Mouse (Mus musculus) forebrain, embryonic 10.5 days (tissue): Measurements from ENCODE around the gene Dmrtb1. TPM values are rescaled to one million over a fixed set of nuclear protein-coding genes. Genes with fewer than 3 reads are reported as not detected.

ENCODE experiments used
- DNase-seq: peaks from one replicate; pipeline ENCODE4 v3.0.0-alpha.2; 2017; ENCODE audit warnings: low spot score; ENCODE audit errors: extremely low spot score
- H3K27ac ChIP-seq: fragments of 300-500 bp; sonication (generic); 2 replicates; pipeline ENCODE4 v1.5.1; 2016; ENCODE audit warnings: mild to moderate bottlenecking
- H3K27me3 ChIP-seq: fragments of 300-500 bp; sonication (generic); 2 replicates; pipeline ENCODE4 v1.6.1; 2016; ENCODE audit warnings: mild to moderate bottlenecking; ENCODE audit not compliant: poor library complexity, severe bottlenecking
- H3K36me3 ChIP-seq: fragments of 300-500 bp; sonication (generic); replicated peaks from 2 replicates; pipeline ENCODE4 v1.6.1; 2016; ENCODE audit warnings: mild to moderate bottlenecking, moderate library complexity
- H3K4me1 ChIP-seq: fragments of 300-500 bp; sonication (generic); 2 replicates; pipeline ENCODE4 v1.6.1; 2016
- H3K4me3 ChIP-seq: fragments of 300-500 bp; sonication (generic); 2 replicates; pipeline ENCODE4 v1.5.1; 2016; ENCODE audit warnings: mild to moderate bottlenecking, moderate library complexity
- H3K9me3 ChIP-seq: fragments of 300-500 bp; sonication (generic); 2 replicates; pipeline ENCODE4 v1.6.1; 2016; ENCODE audit warnings: mild to moderate bottlenecking, moderate library complexity
- WGBS: fragments of 180-500 bp; shearing (Covaris S2); methylation state at CpG from one replicate; pipeline ENCODE4 v1.1.7; 2016; 5-methylcytosine and 5-hydroxymethylcytosine counted together
- polyA plus RNA-seq: library from polyadenylated mRNA; unstranded; fragments of >200 nt; fragmentation: Nextera tagmentation; extraction: Ambion mirVana; gene quantifications from 2 replicates; pipeline ENCODE4 v1.2.1, GENCODE M21; 2016

Dmrtb1 gene
- polyA plus RNA-seq, 1 experiment from 2014 or later, result 2.7 TPM

DNA sequence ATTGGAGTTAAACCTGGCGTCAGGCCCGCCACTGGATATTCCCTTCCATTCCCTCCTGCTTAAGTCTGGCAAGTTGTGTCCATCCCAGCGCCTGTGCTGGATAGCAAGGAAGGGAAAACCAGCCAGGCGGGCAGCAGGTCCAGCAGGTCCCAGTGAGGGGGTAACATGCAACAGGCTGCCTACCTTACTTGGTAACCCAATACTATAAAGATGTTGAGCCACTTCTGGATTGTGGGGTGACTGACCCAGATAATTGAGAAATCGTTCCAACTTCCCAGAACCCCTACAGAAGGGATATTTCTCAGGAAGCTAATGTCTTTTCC lies 9.7 kb downstream of the Dmrtb1 start:
- Histone ChIP-seq H3K27me3 (peaks cover 81% of the 10 kb centered on the region), H3K36me3 (no peaks in the 10 kb centered on the region), H3K9me3 (no peaks in the 10 kb centered on the region), H3K27ac (peak overlapping the region; percentile 72), H3K4me3 (peak overlapping the region; percentile 25; the same call in 1 of the 2 replicates), H3K4me1 (peaks cover 28% of the 10 kb centered on the region)
- DNase-seq, result no peak
- WGBS, result 33% methylated on average over 5 of the region's 5 CpGs

- 19% methylated on average over 23 of the region's 23 CpGs for whole genome bisulfite sequencing
- Histone ChIP-seq H3K27me3 (peaks cover 76% of the 10 kb centered on the region), H3K36me3 (no peaks in the 10 kb centered on the region), H3K27ac (peak overlapping the region; percentile 72), H3K9me3 (no peaks in the 10 kb centered on the region), H3K4me1 (peaks cover 24% of the 10 kb centered on the region), H3K4me3 (peak overlapping the region; percentile 25; the same call in 1 of the 2 replicates)
- DNase-seq, result peak; percentile 90
Measured at GRCm38 (mm10) chr4:107673638-107674321, 10.2 kb downstream of the Dmrtb1 start.

DNA sequence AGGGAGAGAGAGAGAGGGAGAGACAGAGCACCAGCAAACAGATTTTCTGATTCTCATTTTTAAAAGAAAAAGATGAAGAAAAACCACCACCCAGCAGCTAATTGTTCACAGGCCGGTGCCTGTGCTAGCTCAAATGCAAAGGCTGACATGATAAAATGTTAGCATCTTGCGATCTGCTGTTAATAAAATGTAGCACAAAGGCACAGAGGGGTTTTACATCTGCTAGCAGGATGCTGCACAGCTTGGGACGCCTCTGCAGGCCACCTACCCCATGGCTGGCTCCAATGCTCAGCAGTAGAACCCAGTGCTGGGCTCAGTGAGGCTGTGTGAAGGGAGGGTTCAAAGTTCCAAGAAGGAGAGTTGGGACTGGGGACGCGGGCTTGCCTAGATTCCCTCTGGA lies 13.3 kb downstream of the Dmrtb1 start:
- 75% methylated on average over 5 of the region's 5 CpGs for WGBS
- Histone ChIP-seq H3K9me3 (no peaks in the 10 kb centered on the region; the same call in 1 of the 2 replicates), H3K4me3 (no peak overlapping the region), H3K4me1 (peaks cover 19% of the 10 kb centered on the region), H3K36me3 (no peaks in the 10 kb centered on the region), H3K27ac (no peak overlapping the region), H3K27me3 (peaks cover 46% of the 10 kb centered on the region)
- DNase-seq, result no peak

- DNase-seq, result no peak
- Histone ChIP-seq H3K9me3 (no peaks in the 10 kb centered on the region; the same call in 1 of the 2 replicates), H3K4me3 (no peak overlapping the region), H3K27ac (no peak overlapping the region), H3K4me1 (peaks cover 9% of the 10 kb centered on the region), H3K27me3 (peaks cover 33% of the 10 kb centered on the region), H3K36me3 (no peaks in the 10 kb centered on the region)
- 89% methylated on average over 2 of the region's 2 CpGs for WGBS
Measured at GRCm38 (mm10) chr4:107668514-107668913, 15.5 kb downstream of the Dmrtb1 start.

DNA sequence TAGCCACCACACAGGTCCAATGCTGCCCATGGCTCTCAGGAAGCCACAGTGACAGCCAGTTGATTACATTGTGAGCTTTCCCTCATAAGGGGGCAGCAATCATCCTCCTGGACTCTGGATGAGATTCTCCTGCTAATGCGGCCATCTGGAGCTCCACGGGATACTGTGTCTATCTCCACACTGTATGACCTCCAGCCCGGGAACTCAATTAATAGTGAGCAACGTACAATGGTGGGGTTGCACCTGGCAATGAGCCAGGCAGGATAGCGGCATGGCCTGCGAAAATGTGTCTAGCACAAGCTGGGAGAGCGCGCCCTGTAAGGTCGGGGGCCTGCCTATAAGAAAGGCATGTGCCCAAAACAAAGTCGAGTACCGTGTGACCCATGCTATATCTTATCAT lies 23.4 kb downstream of the Dmrtb1 start:
- Histone ChIP-seq H3K36me3 (no peaks in the 10 kb centered on the region), H3K27ac (no peak overlapping the region), H3K9me3 (no peaks in the 10 kb centered on the region), H3K4me1 (peaks cover 11% of the 10 kb centered on the region), H3K4me3 (no peak overlapping the region), H3K27me3 (no peaks in the 10 kb centered on the region)
- DNase-seq, result no peak
- WGBS, result 92% methylated on average over 11 of the region's 11 CpGs

DNA sequence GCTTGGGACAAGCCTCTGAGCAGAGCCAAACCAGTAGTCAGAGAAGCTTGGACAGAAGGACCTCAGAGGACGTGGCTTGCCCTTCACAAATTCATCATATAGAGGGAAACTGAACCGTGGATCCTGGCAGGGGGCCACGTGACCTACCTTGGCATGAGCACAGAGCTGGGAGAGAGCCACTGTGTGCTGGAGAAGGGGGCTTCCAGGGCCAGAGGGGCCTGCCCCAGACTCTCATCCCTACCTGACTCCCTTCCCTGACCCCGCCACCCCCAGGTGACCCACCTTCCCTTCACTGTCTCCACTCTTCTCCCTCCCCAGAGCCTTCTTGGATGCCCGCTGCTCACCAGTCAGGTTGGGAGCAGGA lies 30.8 kb downstream of the Dmrtb1 start:
- H3K9me3 ChIP-seq, result no peaks in the 10 kb centered on the region
- H3K4me1 ChIP-seq, result peaks cover 31% of the 10 kb centered on the region
- 76% methylated on average over 5 of the region's 5 CpGs for WGBS
- H3K36me3 ChIP-seq, result no peaks in the 10 kb centered on the region
- DNase-seq, result no peak
- H3K4me3 ChIP-seq, result no peak overlapping the region
- peaks cover 29% of the 10 kb centered on the region for H3K27me3 ChIP-seq
- no peak overlapping the region for H3K27ac ChIP-seq

DNA sequence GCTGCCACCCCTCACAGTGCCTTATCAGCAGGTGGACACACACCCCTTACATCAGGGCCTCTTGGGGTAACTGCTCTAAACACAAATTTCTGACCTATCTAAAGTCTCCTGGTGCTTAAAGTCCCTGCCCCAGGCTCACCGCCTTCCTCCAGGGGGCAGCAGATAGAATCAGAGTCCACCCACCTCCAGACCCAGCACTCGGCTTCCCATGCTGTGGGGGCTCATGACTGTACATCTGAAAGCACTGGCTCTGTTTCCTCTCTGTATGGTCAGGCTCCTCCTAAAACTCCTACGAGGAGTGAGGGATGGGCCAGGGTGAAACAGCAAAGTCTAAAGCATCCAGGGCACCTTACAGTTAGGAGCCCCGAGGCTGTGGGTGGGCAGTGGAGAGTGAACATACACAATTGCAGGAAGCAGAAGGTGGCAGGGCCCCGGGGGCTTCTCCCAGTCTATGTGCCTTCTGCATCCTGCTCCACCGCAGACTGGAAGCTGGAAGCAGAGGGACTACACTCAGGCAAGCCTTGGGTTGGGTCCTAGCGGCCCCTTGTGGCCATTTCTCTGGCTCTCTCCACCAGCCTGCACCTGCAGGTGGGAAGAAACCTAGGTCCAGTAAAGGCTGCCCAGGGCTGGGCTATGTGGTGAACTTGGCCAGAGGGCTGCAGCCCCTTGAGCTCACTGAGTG lies 31.3 kb downstream of the Dmrtb1 start:
- DNase-seq, result peak; percentile 83
- Histone ChIP-seq H3K27me3 (peaks cover 29% of the 10 kb centered on the region), H3K27ac (peak overlapping the region; percentile 48; the same call in 1 of the 2 replicates), H3K4me1 (peaks cover 31% of the 10 kb centered on the region), H3K4me3 (peak overlapping the region; percentile 1; the same call in 1 of the 2 replicates), H3K36me3 (no peaks in the 10 kb centered on the region), H3K9me3 (no peaks in the 10 kb centered on the region)
- 13% methylated on average over 7 of the region's 7 CpGs for WGBS

DNA sequence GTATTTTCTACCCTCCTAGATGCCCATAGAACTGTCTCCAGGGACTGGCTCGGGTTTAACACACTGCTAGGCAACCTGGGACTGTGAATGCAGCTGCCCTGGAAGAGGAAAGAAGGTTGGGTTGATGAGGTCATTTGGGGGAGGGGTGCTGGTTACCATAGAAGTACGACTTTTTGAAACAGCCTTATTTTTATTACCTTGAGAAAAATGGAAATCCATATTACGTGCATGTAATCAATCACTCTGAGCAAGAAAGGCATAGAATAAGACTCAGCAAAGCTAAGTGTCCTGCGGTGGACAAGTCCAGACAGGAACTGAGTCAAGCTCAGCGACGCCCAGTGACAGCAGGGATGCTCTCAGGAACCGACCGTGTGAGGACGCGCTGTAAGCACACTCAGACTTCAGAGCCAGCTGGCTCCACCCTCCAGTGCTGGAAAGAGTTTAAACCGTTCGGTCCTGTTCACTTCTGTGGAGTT lies 33.0 kb downstream of the Dmrtb1 start:
- Histone ChIP-seq H3K4me3 (no peak overlapping the region), H3K36me3 (no peaks in the 10 kb centered on the region), H3K27me3 (peaks cover 29% of the 10 kb centered on the region), H3K9me3 (no peaks in the 10 kb centered on the region), H3K4me1 (peaks cover 31% of the 10 kb centered on the region), H3K27ac (peak overlapping the region; percentile 44; the same call in 1 of the 2 replicates)
- no peak for DNase-seq
- WGBS, result 40% methylated on average over 12 of the region's 12 CpGs

- Histone ChIP-seq H3K27ac (no peak overlapping the region), H3K4me3 (no peak overlapping the region), H3K36me3 (no peaks in the 10 kb centered on the region), H3K9me3 (no peaks in the 10 kb centered on the region), H3K4me1 (peaks cover 31% of the 10 kb centered on the region), H3K27me3 (peaks cover 25% of the 10 kb centered on the region)
- no peak for DNase-seq
- WGBS, result 94% methylated on average over 5 of the region's 5 CpGs
Measured at GRCm38 (mm10) chr4:107648959-107649485, 35.0 kb downstream of the Dmrtb1 start.

DNA sequence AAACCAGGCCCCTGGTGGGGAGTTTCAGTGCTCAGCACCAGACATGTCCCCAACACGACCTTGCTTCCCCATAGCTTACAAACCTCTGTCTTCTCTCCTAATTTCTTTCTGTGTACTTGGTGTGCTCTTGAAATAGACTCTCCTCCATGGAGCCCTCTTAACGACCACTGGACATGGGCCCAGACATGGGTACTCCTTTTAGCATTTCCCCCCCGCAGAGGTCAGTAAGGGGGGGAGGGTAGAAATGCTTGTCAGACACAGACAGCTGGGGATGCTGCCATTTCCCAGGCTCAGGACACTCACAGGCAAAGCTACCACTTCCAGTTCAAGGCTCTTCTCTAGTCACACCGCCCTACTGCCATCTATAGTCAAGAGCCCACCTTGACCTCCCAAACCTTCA lies 42.4 kb downstream of the Dmrtb1 start:
- Histone ChIP-seq H3K36me3 (no peaks in the 10 kb centered on the region), H3K27me3 (no peaks in the 10 kb centered on the region), H3K9me3 (no peaks in the 10 kb centered on the region), H3K4me1 (peaks cover 21% of the 10 kb centered on the region), H3K4me3 (no peak overlapping the region), H3K27ac (no peak overlapping the region)
- no peak for DNase-seq
- 75% methylated on average over 4 of the region's 4 CpGs for WGBS

DNA sequence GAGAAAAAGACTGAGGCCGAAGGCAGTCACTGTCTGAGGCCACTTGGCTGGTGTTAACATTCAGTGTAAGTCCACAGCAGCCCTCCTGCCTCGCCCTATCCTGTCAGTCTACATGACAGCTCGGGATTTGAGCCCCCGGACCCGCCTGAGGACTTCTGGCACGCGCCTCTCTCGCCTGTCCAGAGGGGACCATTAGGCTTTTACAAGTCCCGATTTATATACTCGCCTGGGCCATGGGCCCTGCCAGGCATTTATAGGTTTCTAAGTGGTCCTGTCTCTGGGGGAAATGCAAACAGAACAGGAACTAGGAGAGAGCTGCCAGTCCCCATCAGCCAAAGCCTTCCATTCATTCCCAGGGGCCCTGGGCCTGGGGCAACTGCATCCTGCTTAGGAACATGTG lies 45.7 kb downstream of the Dmrtb1 start:
- WGBS, result 92% methylated on average over 10 of the region's 10 CpGs
- H3K27ac ChIP-seq, result no peak overlapping the region
- no peak overlapping the region for H3K4me3 ChIP-seq
- DNase-seq, result no peak
- H3K27me3 ChIP-seq, result 0 out of 2 replicates have a peak, but pooled peaks cover 10% of the 10 kb centered on the region
- no peaks in the 10 kb centered on the region for H3K36me3 ChIP-seq
- H3K9me3 ChIP-seq, result no peaks in the 10 kb centered on the region
- peaks cover 41% of the 10 kb centered on the region for H3K4me1 ChIP-seq

- 59% methylated on average over 3 of the region's 3 CpGs for WGBS
- H3K4me3 ChIP-seq, result no peak overlapping the region
Measured at GRCm38 (mm10) chr4:107637670-107638069, 46.4 kb downstream of the Dmrtb1 start.

GRCm38 (mm10) chr4:107636099-107636498 lies 47.9 kb downstream of the Dmrtb1 start:
- WGBS, result 76% methylated on average over 6 of the region's 6 CpGs
- no peak for DNase-seq
- H3K4me3 ChIP-seq, result no peak overlapping the region
- peaks cover 37% of the 10 kb centered on the region for H3K4me1 ChIP-seq
- H3K27me3 ChIP-seq, result 0 out of 2 replicates have a peak, but pooled peaks cover 10% of the 10 kb centered on the region
- H3K27ac ChIP-seq, result 0 out of 2 replicates have a peak overlapping the region, but pooled peaks have one; percentile 21
- H3K9me3 ChIP-seq, result no peaks in the 10 kb centered on the region
- H3K36me3 ChIP-seq, result no peaks in the 10 kb centered on the region

More at GRCm38 (mm10) chr4:107637670-107638069, 46.4 kb downstream of the Dmrtb1 start:
- no peak for DNase-seq
- H3K9me3 ChIP-seq, result no peaks in the 10 kb centered on the region
- H3K36me3 ChIP-seq, result no peaks in the 10 kb centered on the region
- H3K4me1 ChIP-seq, result peaks cover 39% of the 10 kb centered on the region
- no peak overlapping the region for H3K27ac ChIP-seq
- 0 out of 2 replicates have a peak, but pooled peaks cover 10% of the 10 kb centered on the region for H3K27me3 ChIP-seq
